Mouse (Mus musculus): ENCODE results near the gene Samd4. TPM values are rescaled to one million over a fixed set of nuclear protein-coding genes. Genes with fewer than 3 reads are reported as not detected.

Samd4 gene
- total and polyA plus RNA-seq, 3 experiments: 0.22 TPM; not detected in 2

GRCm38 (mm10) chr14:47017658-47018057, 135.0 kb downstream of the Samd4 start:
- Histone ChIP-seq H3K27me3 (ENCODE audit: insufficient read depth, low read length) (0 out of 2 replicates have a peak, but pooled peaks cover 4% of the 10 kb centered on the region), H3K36me3 (replicated peaks) (no peaks in the 10 kb centered on the region), H3K9me3 (replicated peaks) (no peaks in the 10 kb centered on the region), H3K4me1 (ENCODE audit: insufficient read depth, low read depth, low read length) (no peaks in the 10 kb centered on the region), H3K4me3 (ENCODE audit: low read depth, low read length) (no peak overlapping the region)
- no peak for DNase-seq (ENCODE audit: low spot score)
- TF ChIP-seq GATA1 (IDR thresholded peaks at IDR 0.05; ENCODE audit: borderline replicate concordance, low read length) (no peak), TAL1 (conservative IDR thresholded peaks at IDR 0.05; ENCODE audit: low read depth, low read length) (no peak), GATA2 (IDR thresholded peaks at IDR 0.05; ENCODE audit: borderline replicate concordance, low read depth, low read length) (no peak), POLR2AphosphoS5 (IDR thresholded peaks at IDR 0.05; ENCODE audit: insufficient replicate concordance, low read depth, low read length) (no peak), CTCF (IDR thresholded peaks at IDR 0.05; ENCODE audit: low read depth, low read length) (no peak)
- ATAC-seq (ENCODE audit: extremely low read depth, insufficient number of reproducible peaks, low FRiP score, poor library complexity, severe bottlenecking): no peak; the same call in 1 of the 2 replicates

- Histone ChIP-seq H3K4me3 (ENCODE audit: low read depth, low read length) (no peak overlapping the region), H3K36me3 (replicated peaks) (no peaks in the 10 kb centered on the region), H3K4me1 (ENCODE audit: insufficient read depth, low read depth, low read length) (no peaks in the 10 kb centered on the region), H3K27me3 (ENCODE audit: insufficient read depth, low read length) (0 out of 2 replicates have a peak, but pooled peaks cover 4% of the 10 kb centered on the region), H3K9me3 (replicated peaks) (no peaks in the 10 kb centered on the region)
- no peak for DNase-seq (ENCODE audit: low spot score)
- ATAC-seq (ENCODE audit: extremely low read depth, insufficient number of reproducible peaks, low FRiP score, poor library complexity, severe bottlenecking): no peak
- TF ChIP-seq CTCF (IDR thresholded peaks at IDR 0.05; ENCODE audit: low read depth, low read length) (no peak), GATA2 (IDR thresholded peaks at IDR 0.05; ENCODE audit: borderline replicate concordance, low read depth, low read length) (no peak), GATA1 (IDR thresholded peaks at IDR 0.05; ENCODE audit: borderline replicate concordance, low read length) (no peak), TAL1 (conservative IDR thresholded peaks at IDR 0.05; ENCODE audit: low read depth, low read length) (no peak), POLR2AphosphoS5 (IDR thresholded peaks at IDR 0.05; ENCODE audit: insufficient replicate concordance, low read depth, low read length) (no peak)
These were observed 138.2 kb downstream of the Samd4 start for GRCm38 (mm10) chr14:47020886-47021285.

DNA sequence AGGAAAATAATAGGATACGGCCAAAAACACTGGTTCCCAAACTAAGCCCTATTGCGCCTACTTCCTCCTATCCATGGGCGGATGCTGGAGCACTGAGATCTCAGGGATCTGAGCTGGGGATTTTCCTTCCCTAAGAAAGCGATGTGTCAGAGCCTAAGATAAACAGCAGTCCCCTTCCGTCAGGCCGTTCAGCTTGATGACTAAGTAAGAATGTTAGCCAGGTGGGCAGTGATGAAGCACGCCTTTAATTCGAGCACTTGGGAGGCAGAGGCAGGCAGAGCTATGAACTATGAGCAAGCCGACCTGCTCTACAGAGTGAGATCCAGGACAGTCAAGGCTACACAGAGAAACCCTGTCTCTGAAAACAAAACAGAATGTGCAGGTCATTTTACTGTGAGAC, 140.9 kb downstream of the Samd4 start:
- ATAC-seq (ENCODE audit: extremely low read depth, insufficient number of reproducible peaks, low FRiP score, poor library complexity, severe bottlenecking) (no peak), DNase-seq (ENCODE audit: low spot score) (no peak)
- H3K4me1 ChIP-seq (ENCODE audit: insufficient read depth, low read depth, low read length): no peaks in the 10 kb centered on the region
- no peaks in the 10 kb centered on the region for H3K36me3 ChIP-seq (replicated peaks)
- H3K9me3 ChIP-seq (replicated peaks): no peaks in the 10 kb centered on the region
- no peaks in the 10 kb centered on the region for H3K27me3 ChIP-seq (ENCODE audit: insufficient read depth, low read length)
- TF ChIP-seq GATA2 (IDR thresholded peaks at IDR 0.05; ENCODE audit: borderline replicate concordance, low read depth, low read length) (no peak), GATA1 (IDR thresholded peaks at IDR 0.05; ENCODE audit: borderline replicate concordance, low read length) (no peak), TAL1 (conservative IDR thresholded peaks at IDR 0.05; ENCODE audit: low read depth, low read length) (no peak), POLR2AphosphoS5 (IDR thresholded peaks at IDR 0.05; ENCODE audit: insufficient replicate concordance, low read depth, low read length) (no peak), CTCF (IDR thresholded peaks at IDR 0.05; ENCODE audit: low read depth, low read length) (no peak)
- H3K4me3 ChIP-seq (ENCODE audit: low read depth, low read length): no peak overlapping the region

DNA sequence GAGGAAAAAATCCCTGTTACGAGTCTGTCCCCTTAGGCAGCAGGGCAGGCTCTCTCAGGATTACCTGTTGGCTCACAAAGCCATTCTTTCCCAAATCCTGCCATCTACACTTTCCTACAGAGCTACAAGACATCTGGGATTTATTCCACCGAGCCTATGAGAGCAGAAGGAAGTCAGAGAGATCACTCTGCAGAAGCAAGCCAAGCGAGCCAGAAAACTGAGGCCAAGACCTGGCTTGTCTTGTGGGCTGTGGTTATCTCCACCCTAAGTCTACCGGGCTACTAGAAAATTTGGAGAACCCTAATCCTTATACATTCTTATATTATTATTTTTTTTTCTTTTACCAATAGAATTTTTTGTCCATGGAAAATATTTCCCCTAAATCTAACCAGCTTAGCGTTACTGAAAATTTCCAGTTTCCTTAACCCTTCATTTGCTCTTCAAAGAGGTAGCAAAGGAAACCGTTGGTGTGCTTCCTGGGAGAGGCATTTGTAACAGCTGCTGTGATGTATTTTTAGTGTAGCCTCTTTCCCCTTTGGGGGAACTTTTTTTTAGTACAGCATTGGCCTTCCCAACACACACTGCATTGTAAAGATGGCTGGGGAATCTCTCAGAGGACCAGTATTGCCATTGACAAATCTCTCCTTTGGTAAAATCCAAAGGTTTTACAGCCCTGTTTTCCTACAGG, 144.9 kb downstream of the Samd4 start:
- H3K9me3 ChIP-seq (replicated peaks): no peaks in the 10 kb centered on the region
- TF ChIP-seq CTCF (IDR thresholded peaks at IDR 0.05; ENCODE audit: low read depth, low read length): no peak
- DNase-seq (ENCODE audit: low spot score): no peak
- H3K4me1 ChIP-seq (ENCODE audit: insufficient read depth, low read depth, low read length): no peaks in the 10 kb centered on the region
- no peak for ATAC-seq (ENCODE audit: extremely low read depth, insufficient number of reproducible peaks, low FRiP score, poor library complexity, severe bottlenecking)
- no peaks in the 10 kb centered on the region for H3K36me3 ChIP-seq (replicated peaks)
- H3K4me3 ChIP-seq (ENCODE audit: low read depth, low read length): no peak overlapping the region
- H3K27me3 ChIP-seq (ENCODE audit: insufficient read depth, low read length): peaks cover 8% of the 10 kb centered on the region; the same call in 1 of the 2 replicates

GRCm38 (mm10) chr14:47031542-47031941, 148.9 kb downstream of the Samd4 start:
- Histone ChIP-seq H3K27me3 (ENCODE audit: insufficient read depth, low read length) (peaks cover 8% of the 10 kb centered on the region; the same call in 1 of the 2 replicates), H3K4me3 (ENCODE audit: low read depth, low read length) (no peak overlapping the region), H3K4me1 (ENCODE audit: insufficient read depth, low read depth, low read length) (no peaks in the 10 kb centered on the region), H3K36me3 (replicated peaks) (no peaks in the 10 kb centered on the region), H3K9me3 (replicated peaks) (no peaks in the 10 kb centered on the region)
- DNase-seq (ENCODE audit: low spot score) (no peak), ATAC-seq (ENCODE audit: extremely low read depth, insufficient number of reproducible peaks, low FRiP score, poor library complexity, severe bottlenecking) (no peak)
- TF ChIP-seq CTCF (IDR thresholded peaks at IDR 0.05; ENCODE audit: low read depth, low read length) (no peak), TAL1 (conservative IDR thresholded peaks at IDR 0.05; ENCODE audit: low read depth, low read length) (no peak), POLR2AphosphoS5 (IDR thresholded peaks at IDR 0.05; ENCODE audit: insufficient replicate concordance, low read depth, low read length) (no peak), GATA2 (IDR thresholded peaks at IDR 0.05; ENCODE audit: borderline replicate concordance, low read depth, low read length) (no peak), GATA1 (IDR thresholded peaks at IDR 0.05; ENCODE audit: borderline replicate concordance, low read length) (no peak)

DNA sequence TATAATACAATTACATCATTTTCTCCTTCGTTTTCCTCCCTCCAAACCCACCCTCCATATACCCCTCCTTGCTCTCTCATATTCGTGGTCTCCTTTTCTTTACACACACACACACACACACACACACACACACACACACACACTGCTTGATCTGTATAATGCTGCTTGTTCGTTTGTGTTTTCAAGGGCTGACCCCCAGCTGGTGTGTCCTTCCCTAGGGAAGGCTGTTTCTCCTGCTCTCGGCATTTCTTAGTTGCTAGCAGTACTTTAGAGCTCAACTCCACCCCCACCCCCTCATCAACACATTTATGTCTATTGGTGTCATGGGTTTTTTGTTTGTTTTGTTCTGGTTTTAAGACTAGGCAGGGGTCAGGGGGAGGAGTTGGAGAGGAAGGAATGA, 149.5 kb downstream of the Samd4 start:
- TF ChIP-seq POLR2AphosphoS5 (IDR thresholded peaks at IDR 0.05; ENCODE audit: insufficient replicate concordance, low read depth, low read length) (no peak), GATA1 (IDR thresholded peaks at IDR 0.05; ENCODE audit: borderline replicate concordance, low read length) (no peak), CTCF (IDR thresholded peaks at IDR 0.05; ENCODE audit: low read depth, low read length) (no peak), TAL1 (conservative IDR thresholded peaks at IDR 0.05; ENCODE audit: low read depth, low read length) (no peak), GATA2 (IDR thresholded peaks at IDR 0.05; ENCODE audit: borderline replicate concordance, low read depth, low read length) (no peak)
- Histone ChIP-seq H3K27me3 (ENCODE audit: insufficient read depth, low read length) (peaks cover 8% of the 10 kb centered on the region; the same call in 1 of the 2 replicates), H3K36me3 (replicated peaks) (no peaks in the 10 kb centered on the region), H3K4me1 (ENCODE audit: insufficient read depth, low read depth, low read length) (no peaks in the 10 kb centered on the region), H3K4me3 (ENCODE audit: low read depth, low read length) (no peak overlapping the region), H3K9me3 (replicated peaks) (no peaks in the 10 kb centered on the region)
- DNase-seq (ENCODE audit: low spot score) (no peak), ATAC-seq (ENCODE audit: extremely low read depth, insufficient number of reproducible peaks, low FRiP score, poor library complexity, severe bottlenecking) (no peak)

Data from G1E (cell line).